Mouse (Mus musculus) olfactory bulb, adult 2 months (tissue): ENCODE data around the gene Mbtps1.

Source experiments
- CTCF ChIP-seq: fragments of 200-500 bp; IDR thresholded peaks from 2 replicates; pipeline ENCODE4 v1.5.1; 2012; ENCODE audit warnings: low read depth, mild to moderate bottlenecking, low read length, moderate library complexity; ENCODE audit not compliant: insufficient read depth
- POLR2A ChIP-seq: fragments of 200-500 bp; IDR thresholded peaks from 2 replicates; pipeline ENCODE4 v1.6.1; 2012; ENCODE audit warnings: mild to moderate bottlenecking, low read depth, low read length, moderate library complexity; ENCODE audit not compliant: insufficient read depth

- TF ChIP-seq POLR2A (no peak), CTCF (no peak)
These were observed 26.6 kb downstream of the Mbtps1 start for GRCm38 (mm10) chr8:119531973-119532372.
